Mouse (Mus musculus) MEL (cell line): ENCODE measurements around the gene Thrap3. TPM values are rescaled to one million over a fixed set of nuclear protein-coding genes. Genes with fewer than 3 reads are reported as not detected.

Experiments used
- DNase-seq: peaks from one replicate; pipeline ENCODE4 v3.0.0; 2011; ENCODE audit warnings: low read depth, low spot score
- H3K27ac ChIP-seq: 2 replicates; pipeline ENCODE4 v1.5.1; 2012; ENCODE audit warnings: low read depth, mild to moderate bottlenecking, control low read depth, low read length, moderate library complexity; ENCODE audit not compliant: control insufficient read depth
- H3K27me3 ChIP-seq, 2 experiments: fragments of 150-350 bp in 1 of 2; sonication (generic) in 1 of 2; 2 replicates each; pipeline ENCODE4 v1.6.1; 2012; ENCODE audit warnings: low read length in 2 of 2, mild to moderate bottlenecking in 2 of 2, improper control_type of control experiment in 1 of 2, moderate library complexity in 1 of 2; ENCODE audit not compliant: insufficient read depth in 2 of 2, control insufficient read depth in 1 of 2
- H3K36me3 ChIP-seq, 2 experiments: 2 replicates each; pipeline ENCODE4 v1.6.1; 2012 to 2014; ENCODE audit warnings: low read length in 2 of 2, improper control_type of control experiment in 1 of 2, inconsistent platforms in 1 of 2, mild to moderate bottlenecking in 1 of 2; ENCODE audit not compliant: insufficient read depth in 2 of 2, control insufficient read depth in 1 of 2
- H3K4me1 ChIP-seq, 2 experiments: fragments of 150-350 bp in 1 of 2; sonication (generic) in 1 of 2; 2 replicates each; pipeline ENCODE4 v1.6.1; 2012; ENCODE audit warnings: low read length in 2 of 2, improper control_type of control experiment in 1 of 2, mild to moderate bottlenecking in 1 of 2; ENCODE audit not compliant: insufficient read depth in 2 of 2, control insufficient read depth in 1 of 2
- H3K4me3 ChIP-seq, 2 experiments: fragments of 150-350 bp in 1 of 2; sonication (generic) in 1 of 2; 2 replicates each; pipeline ENCODE4 v1.5.1; 2012; ENCODE audit warnings: low read depth in 2 of 2, low read length in 2 of 2, mild to moderate bottlenecking in 2 of 2, moderate library complexity in 2 of 2, control low read depth in 1 of 2, improper control_type of control experiment in 1 of 2; ENCODE audit not compliant: control insufficient read depth in 1 of 2, insufficient read depth in 1 of 2
- H3K79me2 ChIP-seq: 2 replicates; pipeline ENCODE4 v1.6.1; 2012; ENCODE audit warnings: mild to moderate bottlenecking, low read length, moderate library complexity; ENCODE audit not compliant: control insufficient read depth, poor library complexity, insufficient read depth
- H3K9ac ChIP-seq: 2 replicates; pipeline ENCODE4 v1.6.1; 2012; ENCODE audit warnings: low read depth, mild to moderate bottlenecking, control low read depth, low read length, moderate library complexity; ENCODE audit not compliant: control insufficient read depth, poor library complexity, severe bottlenecking
- H3K9me3 ChIP-seq: fragments of 150-350 bp; sonication (generic); replicated peaks from 2 replicates; pipeline ENCODE4 v1.6.1; 2012; ENCODE audit warnings: mild to moderate bottlenecking, low read length, improper control_type of control experiment, moderate library complexity; ENCODE audit not compliant: insufficient read depth
- CHD1 ChIP-seq: IDR thresholded peaks from 2 replicates; pipeline ENCODE4 v1.6.1; 2012; ENCODE audit warnings: low read depth, mild to moderate bottlenecking, inconsistent platforms, low read length, improper control_type of control experiment
- CTCF ChIP-seq, 3 experiments: IDR thresholded peaks in 2 of 3; conservative IDR thresholded peaks in 1 of 3; 2 replicates each; pipeline ENCODE4 v1.5.1; 2011 to 2012; ENCODE audit warnings: low read length in 3 of 3, low read depth in 2 of 3, mild to moderate bottlenecking in 2 of 3, improper control_type of control experiment in 1 of 3, inconsistent platforms in 1 of 3, mixed read lengths in 1 of 3, moderate library complexity in 1 of 3; ENCODE audit not compliant: control insufficient read depth in 1 of 3, insufficient read depth in 1 of 3, poor library complexity in 1 of 3, severe bottlenecking in 1 of 3
- E2F4 ChIP-seq: IDR thresholded peaks from 2 replicates; pipeline ENCODE4 v1.6.1; 2011; ENCODE audit warnings: low read depth, low read length, improper control_type of control experiment, borderline replicate concordance
- EP300 ChIP-seq, 2 experiments: IDR thresholded peaks; 2 replicates each; pipeline ENCODE4 v1.6.1; 2011; ENCODE audit warnings: improper control_type of control experiment in 2 of 2, low read length in 2 of 2, low read depth in 1 of 2, mild to moderate bottlenecking in 1 of 2
- GABPA ChIP-seq: IDR thresholded peaks from 2 replicates; pipeline ENCODE4 v1.6.1; 2012; ENCODE audit warnings: low read depth, mild to moderate bottlenecking, inconsistent platforms, low read length, improper control_type of control experiment, moderate library complexity
- GATA1 ChIP-seq: IDR thresholded peaks from 2 replicates; pipeline ENCODE4 v1.6.1; 2011; ENCODE audit warnings: low read depth, low read length, improper control_type of control experiment
- JUND ChIP-seq: IDR thresholded peaks from 2 replicates; pipeline ENCODE4 v1.6.1; 2011; ENCODE audit warnings: low read depth, mild to moderate bottlenecking, improper control_type of control experiment, low read length
- MAX ChIP-seq: IDR thresholded peaks from 2 replicates; pipeline ENCODE4 v1.6.1; 2011; ENCODE audit warnings: low read length, improper control_type of control experiment
- MAZ ChIP-seq: IDR thresholded peaks from 2 replicates; pipeline ENCODE4 v1.6.1; 2012; ENCODE audit warnings: low read depth, mild to moderate bottlenecking, inconsistent platforms, low read length, improper control_type of control experiment
- MEF2A ChIP-seq: IDR thresholded peaks from 2 replicates; pipeline ENCODE4 v1.6.1; 2014; ENCODE audit warnings: low read depth, mild to moderate bottlenecking, inconsistent platforms, low read length, improper control_type of control experiment; ENCODE audit not compliant: poor library complexity, insufficient replicate concordance, severe bottlenecking; ENCODE audit errors: extremely low read depth
- MXI1 ChIP-seq: IDR thresholded peaks from 2 replicates; pipeline ENCODE4 v1.6.1; 2011; ENCODE audit warnings: mild to moderate bottlenecking, low read depth, low read length, improper control_type of control experiment
- NRF1 ChIP-seq: IDR thresholded peaks from 2 replicates; pipeline ENCODE4 v1.6.1; 2014; ENCODE audit warnings: low read depth, mild to moderate bottlenecking, inconsistent platforms, low read length, improper control_type of control experiment, moderate library complexity; ENCODE audit not compliant: poor library complexity, insufficient read depth, severe bottlenecking
- POLR2A ChIP-seq, 2 experiments: IDR thresholded peaks; 2 replicates each; pipeline ENCODE4 v1.6.1; 2011 to 2012; ENCODE audit warnings: low read length in 2 of 2, mild to moderate bottlenecking in 2 of 2, control low read depth in 1 of 2, improper control_type of control experiment in 1 of 2, low read depth in 1 of 2, moderate library complexity in 1 of 2; ENCODE audit not compliant: control insufficient read depth in 1 of 2, insufficient read depth in 1 of 2, poor library complexity in 1 of 2
- POLR2AphosphoS2 ChIP-seq: IDR thresholded peaks from 2 replicates; pipeline ENCODE4 v1.6.1; 2011; ENCODE audit warnings: low read length, improper control_type of control experiment
- POLR2AphosphoS5 ChIP-seq: IDR thresholded peaks from 2 replicates; pipeline ENCODE4 v1.6.1; 2012; ENCODE audit warnings: low read depth, borderline replicate concordance, mild to moderate bottlenecking, inconsistent platforms, low read length, moderate library complexity, mixed read lengths
- TAL1 ChIP-seq: IDR thresholded peaks from 2 replicates; pipeline ENCODE4 v1.6.1; 2012; ENCODE audit warnings: mild to moderate bottlenecking, inconsistent platforms, low read length, moderate library complexity, mixed read lengths
- TBP ChIP-seq: IDR thresholded peaks from 2 replicates; pipeline ENCODE4 v1.8.0; 2011; ENCODE audit warnings: low read depth, low read length, improper control_type of control experiment
- UBTF ChIP-seq: IDR thresholded peaks from 2 replicates; pipeline ENCODE4 v1.6.1; 2012; ENCODE audit warnings: low read depth, mild to moderate bottlenecking, inconsistent platforms, low read length, improper control_type of control experiment, moderate library complexity, borderline replicate concordance; ENCODE audit not compliant: insufficient read depth
- USF1 ChIP-seq: IDR thresholded peaks from 2 replicates; pipeline ENCODE4 v1.6.1; 2014; ENCODE audit warnings: low read depth, mild to moderate bottlenecking, inconsistent platforms, low read length, improper control_type of control experiment, moderate library complexity
- USF2 ChIP-seq, 2 experiments: IDR thresholded peaks; 2 replicates each; pipeline ENCODE4 v1.6.1; 2011 to 2012; ENCODE audit warnings: improper control_type of control experiment in 2 of 2, low read length in 2 of 2, borderline replicate concordance in 1 of 2, inconsistent platforms in 1 of 2, low read depth in 1 of 2, mild to moderate bottlenecking in 1 of 2; ENCODE audit not compliant: insufficient read depth in 1 of 2
- ZC3H11A ChIP-seq: IDR thresholded peaks from 2 replicates; pipeline ENCODE4 v1.6.1; 2012; ENCODE audit warnings: low read depth, mild to moderate bottlenecking, inconsistent platforms, low read length, improper control_type of control experiment
- ZKSCAN1 ChIP-seq: IDR thresholded peaks from 2 replicates; pipeline ENCODE4 v1.6.1; 2012; ENCODE audit warnings: low read depth, mild to moderate bottlenecking, inconsistent platforms, low read length, improper control_type of control experiment, moderate library complexity
- ZNF384 ChIP-seq: IDR thresholded peaks from 2 replicates; pipeline ENCODE4 v1.6.1; 2012; ENCODE audit warnings: low read depth, mild to moderate bottlenecking, inconsistent platforms, low read length, improper control_type of control experiment
- polyA plus RNA-seq, 2 experiments: library from polyadenylated mRNA; stranded (reverse) in 1 of 2; unstranded in 1 of 2; fragments of >175 nt in 1 of 2; fragments of >200 nt in 1 of 2; gene quantifications; 2 replicates each; pipeline versions ENCODE4 v1.2.1 to v1.2.4; 2012; ENCODE audit warnings: low replicate concordance in 2 of 2, low read depth in 1 of 2; ENCODE audit not compliant: insufficient read length in 2 of 2, insufficient read depth in 1 of 2, missing spikeins in 1 of 2
- total RNA-seq: library from RNA; depleted of rRNA; stranded (reverse); fragments of 300-350 nt; gene quantifications from 2 replicates; pipeline ENCODE4 v1.2.3, GENCODE M21; 2012

The Thrap3 gene
- total and polyA plus RNA-seq, 3 experiments, result 158 to 471 (median 310) TPM

DNA sequence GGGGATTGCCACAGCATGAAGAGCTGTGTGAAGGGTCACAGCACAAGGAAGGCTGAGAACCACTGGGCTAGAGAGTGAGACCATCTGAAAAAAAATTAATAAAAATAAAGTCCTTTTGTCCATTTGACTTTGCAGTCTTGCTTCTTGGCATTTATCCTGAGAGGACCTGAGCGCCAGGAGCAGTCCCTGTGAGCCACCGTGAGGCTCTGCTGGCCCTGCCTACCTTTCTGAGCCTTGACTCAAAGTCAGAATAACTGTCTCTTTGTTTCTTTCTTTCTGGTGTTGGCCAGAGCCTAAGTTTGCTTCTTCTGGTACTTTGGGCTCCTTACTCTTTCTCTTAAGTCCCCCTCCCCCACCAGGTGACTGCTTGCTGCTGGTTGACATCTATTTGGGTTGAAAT is 82.1 kb downstream of the Thrap3 start:
- Histone ChIP-seq H3K27me3 (no peaks in the 10 kb centered on the region), H3K36me3 (peaks cover 0 to 7% of the 10 kb centered on the region in 2 experiments; a peak in 1 of 4 replicates), H3K79me2 (peaks cover 1% of the 10 kb centered on the region; the same call in 1 of the 2 replicates), H3K27ac (no peak overlapping the region), H3K9me3 (no peaks in the 10 kb centered on the region), H3K4me3 (no peak overlapping the region), H3K9ac (no peak overlapping the region), H3K4me1 (no peaks in the 10 kb centered on the region)
- DNase-seq, result no peak
- no peak for TF ChIP-seq POLR2A (IDR thresholded peaks at IDR 0.05; ENCODE audit: control insufficient read depth in 1 of 2, insufficient read depth in 1 of 2, low read depth in 1 of 2, low read length in 2 of 2, poor library complexity in 1 of 2)
- TF ChIP-seq MAX, result no peak
- no peak for TF ChIP-seq NRF1
- no peak for TF ChIP-seq MAZ
- no peak for TF ChIP-seq JUND
- TF ChIP-seq USF1, result no peak
- no peak for TF ChIP-seq ZKSCAN1
- no peak for TF ChIP-seq USF2 (IDR thresholded peaks at IDR 0.05; ENCODE audit: borderline replicate concordance in 1 of 2, insufficient read depth in 1 of 2, low read depth in 1 of 2, low read length in 2 of 2)
- TF ChIP-seq POLR2AphosphoS5, result no peak
- TF ChIP-seq CHD1, result no peak
- TF ChIP-seq TBP, result no peak
- no peak for TF ChIP-seq POLR2AphosphoS2
- no peak for TF ChIP-seq E2F4
- no peak for TF ChIP-seq UBTF
- TF ChIP-seq CTCF (IDR thresholded peaks at IDR 0.05 in 2 of 3, conservative IDR thresholded peaks at IDR 0.05 in 1 of 3; ENCODE audit: control insufficient read depth in 1 of 3, insufficient read depth in 1 of 3, low read depth in 2 of 3, low read length in 3 of 3, poor library complexity in 1 of 3, severe bottlenecking in 1 of 3), result no peak
- TF ChIP-seq ZC3H11A, result no peak
- no peak for TF ChIP-seq EP300 (IDR thresholded peaks at IDR 0.05; ENCODE audit: low read depth in 1 of 2, low read length in 2 of 2)
- no peak for TF ChIP-seq ZNF384

GRCm38 (mm10) chr4:126120052-126120451 is 82.5 kb downstream of the Thrap3 start:
- Histone ChIP-seq H3K79me2 (peaks cover 1% of the 10 kb centered on the region; the same call in 1 of the 2 replicates), H3K36me3 (peaks cover 0 to 8% of the 10 kb centered on the region in 2 experiments; a peak in 1 of 4 replicates)

More at GRCm38 (mm10) chr4:126120052-126120451, 82.5 kb downstream of the Thrap3 start:
- DNase-seq, result no peak
- H3K27me3 ChIP-seq, result no peaks in the 10 kb centered on the region
- H3K9ac ChIP-seq, result no peak overlapping the region
- H3K9me3 ChIP-seq, result no peaks in the 10 kb centered on the region
- H3K4me3 ChIP-seq, result no peak overlapping the region
- H3K4me1 ChIP-seq, result no peaks in the 10 kb centered on the region
- no peak for TF ChIP-seq MXI1
- no peak for TF ChIP-seq TAL1
- TF ChIP-seq MEF2A, result no peak
- no peak for TF ChIP-seq GABPA
- TF ChIP-seq GATA1, result no peak
- no peak for TF ChIP-seq USF2 (IDR thresholded peaks at IDR 0.05; ENCODE audit: borderline replicate concordance in 1 of 2, insufficient read depth in 1 of 2, low read depth in 1 of 2, low read length in 2 of 2)
- TF ChIP-seq POLR2AphosphoS2, result no peak
- TF ChIP-seq ZC3H11A, result no peak
- TF ChIP-seq ZNF384, result no peak
- no peak for TF ChIP-seq MAX
- no peak for TF ChIP-seq ZKSCAN1
- no peak overlapping the region for H3K27ac ChIP-seq
